Mouse (Mus musculus) lung, adult 10 weeks (tissue): ENCODE data around the gene Marveld3. TPM values are rescaled to one million over a fixed set of nuclear protein-coding genes. Genes with fewer than 3 reads are reported as not detected.

Source experiments
- polyA plus RNA-seq: library from polyadenylated mRNA; stranded (reverse); fragments of 350-450 nt; fragmentation: Illumina TruSeq; extraction: RNeasy Lipid Tissue Mini Kit (QIAGEN cat#74804); gene quantifications from one replicate; pipeline ENCODE4 v1.2.3, GENCODE M21; 2014; ENCODE audit warnings: low read depth, low replicate concordance; ENCODE audit not compliant: insufficient read depth

Marveld3 gene
- 4.8 TPM for polyA plus RNA-seq

DNA sequence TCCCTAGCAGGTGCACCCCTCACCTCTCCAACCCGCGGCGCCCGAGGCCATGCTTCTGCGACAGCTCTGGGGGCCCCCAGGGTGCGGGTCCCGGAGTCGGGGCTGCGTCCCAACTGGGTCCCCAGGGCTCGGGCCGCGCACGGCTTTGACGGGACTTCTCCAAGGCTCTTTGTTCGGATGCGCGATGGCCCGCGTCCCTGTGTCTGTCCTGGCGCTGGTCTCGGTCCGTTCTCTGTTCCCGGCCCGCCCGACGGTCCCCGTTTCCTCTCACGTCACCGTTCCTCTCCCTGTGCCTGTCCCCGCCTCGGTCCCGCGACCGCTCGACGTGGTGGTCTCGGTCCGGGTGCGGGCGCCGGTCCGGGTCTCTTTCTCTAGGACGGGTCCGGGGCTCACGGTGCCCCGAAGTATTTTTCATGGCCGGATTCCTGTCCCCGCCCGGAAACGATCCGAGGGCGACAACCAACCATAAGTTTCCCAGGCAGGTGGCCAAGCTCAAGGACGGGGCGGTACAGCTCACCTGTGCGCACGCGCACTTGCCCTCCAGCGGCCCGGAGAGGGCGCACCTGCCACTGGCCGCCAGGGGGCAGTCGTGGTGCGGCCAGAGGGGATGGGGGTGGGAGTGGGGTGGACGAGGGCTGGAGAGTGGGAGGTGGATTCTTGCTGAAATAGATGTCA is at the start of gene Marveld3:
Marveld3 (minus strand) TSS at position 511 of the 675 bp plus-strand sequence.

DNA sequence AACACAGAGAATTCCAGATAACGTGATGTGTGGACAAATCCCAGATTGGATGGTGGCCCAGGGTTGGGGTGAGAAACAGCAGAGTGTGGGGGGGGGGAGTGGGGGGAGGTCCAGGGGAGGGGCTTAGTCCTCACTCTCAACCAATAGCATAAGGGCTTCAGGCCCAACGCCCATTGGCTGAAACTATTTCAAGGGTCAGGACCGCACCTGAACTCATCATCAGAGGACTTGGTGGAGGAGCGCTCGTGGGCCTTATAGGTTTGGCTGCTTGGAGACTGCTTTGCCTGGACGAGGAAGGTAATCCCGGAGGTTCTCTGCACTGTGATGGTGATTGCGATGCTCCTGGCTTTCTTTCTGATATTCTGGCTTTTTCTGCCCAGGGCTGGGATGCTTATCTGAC is 28.2 kb upstream of the Marveld3 start, which contains the start of gene Tat:
Tat (plus strand) TSS at position 214 of the 400 bp plus-strand sequence.

Other genes starting within 250 kb of the Marveld3 start
- gene Atxn1l, start 224.5 kb downstream of the Marveld3 start, polyA plus RNA-seq = 7.5 TPM
- 38.2 TPM for gene Ap1g1, start 183.6 kb downstream of the Marveld3 start, polyA plus RNA-seq
- gene Phlpp2, start 93.7 kb downstream of the Marveld3 start, polyA plus RNA-seq = 1.9 TPM
- gene Tat, start 28.2 kb upstream of the Marveld3 start, polyA plus RNA-seq = 0.77 TPM
- 4.0 TPM for gene Chst4, start 77.5 kb upstream of the Marveld3 start, polyA plus RNA-seq
- 1.2 TPM for gene Zfp612, start 117.5 kb upstream of the Marveld3 start, polyA plus RNA-seq
- not detected for gene Gm21964, start 139.0 kb upstream of the Marveld3 start, polyA plus RNA-seq
- not detected for gene Gm17720, start 140.6 kb upstream of the Marveld3 start, polyA plus RNA-seq
- not detected for gene Calb2, start 206.0 kb upstream of the Marveld3 start, polyA plus RNA-seq